Comparison of ENCODE assay signal across 27 mouse cellular contexts in genomic region chr1:52846556-52846955, GRCm38 (mm10). TPM values are rescaled to one million over a fixed set of nuclear protein-coding genes. Genes with fewer than 3 reads are reported as not detected.
DNase-seq lines count a peak whose midpoint lies in the region; ATAC-seq and TF ChIP-seq lines count a peak whose summit lies in the region.
"Had no signal": no experiment of that assay in that cellular context is flagged by ENCODE, and none has a peak within 500 bp of the region (broad histone marks: within the 10 kb centered on the region; RNA-seq: fewer than 3 reads in every experiment).

No protein-coding gene starts in this region.

- no peak for TF ChIP-seq CTCF in kidney, adult 2 months (conservative IDR thresholded peaks at IDR 0.05; ENCODE audit: insufficient read depth, insufficient read length, low read depth, low read length)
- no peak for TF ChIP-seq CTCF in liver, postnatal 0 days (IDR thresholded peaks at IDR 0.05; ENCODE audit: low read depth)

- 0 out of 2 replicates have a peak overlapping the region, but pooled peaks have one; percentile 90 for H3K4me2 ChIP-seq in liver, postnatal 0 days (ENCODE audit: low read depth, low read length)
- H3K4me2 ChIP-seq in liver, embryonic 11.5 days: no peak overlapping the region
- H3K4me2 ChIP-seq in myocyte (ENCODE audit: low read depth): no peak overlapping the region

- WGBS in kidney, adult 2 months: 69% methylated on average over 4 of the region's 4 CpGs
- WGBS in liver, postnatal 0 days (ENCODE audit: insufficient replicate concordance): 80% methylated on average over 4 of the region's 4 CpGs
- WGBS in liver, embryonic 11.5 days: 78% methylated on average over 4 of the region's 4 CpGs

- no peak overlapping the region for H3K9ac ChIP-seq in liver, postnatal 0 days (replicated peaks)
- no peak overlapping the region for H3K9ac ChIP-seq in liver, embryonic 11.5 days (ENCODE audit: low read depth, low read length)
- H3K9ac ChIP-seq: heart, embryonic 12.5 days; hindbrain, embryonic 15.5 days; limb, embryonic 12.5 days; midbrain, embryonic 15.5 days had no signal

- H3K4me3 ChIP-seq in kidney, adult 2 months (ENCODE audit: insufficient read depth, low read depth, low read length): no peak overlapping the region
- no peak overlapping the region for H3K4me3 ChIP-seq in liver, postnatal 0 days (ENCODE audit: low read depth, low read length)
- H3K4me3 ChIP-seq in liver, embryonic 11.5 days (ENCODE audit: low read depth, low read length): no peak overlapping the region
- H3K4me3 ChIP-seq in myocyte: peak overlapping the region; percentile 53
- H3K4me3 ChIP-seq: heart, adult 2 months; limb, embryonic 12.5 days had no signal

- H3K36me3 ChIP-seq in kidney, adult 2 months (ENCODE audit: control insufficient read depth, insufficient read depth, low read length): no peaks in the 10 kb centered on the region
- no peaks in the 10 kb centered on the region for H3K36me3 ChIP-seq in liver, postnatal 0 days (replicated peaks; ENCODE audit: insufficient read depth, low read length)
- H3K36me3 ChIP-seq in liver, embryonic 11.5 days (ENCODE audit: control insufficient read depth, insufficient read depth, low read length): no peaks in the 10 kb centered on the region
- no peaks in the 10 kb centered on the region for H3K36me3 ChIP-seq in myocyte (ENCODE audit: control insufficient read depth, insufficient read depth)
- H3K36me3 ChIP-seq: heart, embryonic 12.5 days; hindbrain, embryonic 10.5 days; hindbrain, embryonic 15.5 days; limb, embryonic 12.5 days; liver, embryonic 13.5 days; midbrain, embryonic 10.5 days; midbrain, embryonic 15.5 days had no signal

- H3K27ac ChIP-seq in kidney, adult 2 months (ENCODE audit: insufficient read depth, low read depth, low read length): no peak overlapping the region
- no peak overlapping the region for H3K27ac ChIP-seq in liver, postnatal 0 days (ENCODE audit: low read depth)
- H3K27ac ChIP-seq in liver, embryonic 11.5 days (ENCODE audit: low read depth, low read length): no peak overlapping the region
- H3K27ac ChIP-seq: heart, adult 2 months; hindbrain, embryonic 10.5 days; hindbrain, embryonic 15.5 days; layer of hippocampus, adult 2 months; left cerebral cortex, adult 2 months; limb, embryonic 12.5 days; liver, embryonic 13.5 days; macrophage; midbrain, embryonic 10.5 days; midbrain, embryonic 15.5 days had no signal

- no peaks in the 10 kb centered on the region for H3K79me2 ChIP-seq in myocyte (ENCODE audit: control insufficient read depth, insufficient read depth)

- no peak for TF ChIP-seq POLR2A in kidney, adult 2 months (IDR thresholded peaks at IDR 0.05; ENCODE audit: low read depth, low read length)
- no peak for TF ChIP-seq POLR2A in myocyte (IDR thresholded peaks at IDR 0.05; ENCODE audit: insufficient read length, low read depth)

- intact Hi-C loops in heart, postnatal 36 days (cut with DNase I): loop anchor here (10.0 kb wide), 2 partner anchors 352 to 508 kb away; partner anchors contain the start of genes Asdurf, Asnsd1 and Gm28551

- no peak overlapping the region for H3ac ChIP-seq in myocyte (ENCODE audit: control insufficient read depth, insufficient read length)

- H3K27me3 ChIP-seq in kidney, adult 2 months (replicated peaks; ENCODE audit: control insufficient read depth, insufficient read depth, low read length): no peaks in the 10 kb centered on the region
- H3K27me3 ChIP-seq in liver, postnatal 0 days (ENCODE audit: insufficient read depth, low read length): no peaks in the 10 kb centered on the region
- H3K27me3 ChIP-seq in liver, embryonic 11.5 days (replicated peaks; ENCODE audit: control insufficient read depth, insufficient read depth, low read length): no peaks in the 10 kb centered on the region
- H3K27me3 ChIP-seq in myocyte (ENCODE audit: control insufficient read depth, insufficient read depth, insufficient read length): no peaks in the 10 kb centered on the region
- H3K27me3 ChIP-seq: heart, embryonic 12.5 days; hindbrain, embryonic 15.5 days; limb, embryonic 12.5 days; liver, embryonic 13.5 days; midbrain, embryonic 15.5 days had no signal

- ATAC-seq in liver, postnatal 0 days: no peak
- ATAC-seq in liver, embryonic 11.5 days (replicated peaks; ENCODE audit: low FRiP score): no peak
- ATAC-seq: forebrain, embryonic 16.5 days; inflammation-experienced regulatory T-cells, adult 6 months; midbrain, embryonic 15.5 days had no signal

- no peaks in the 10 kb centered on the region for H3K9me3 ChIP-seq in liver, postnatal 0 days (ENCODE audit: low read length)
- no peaks in the 10 kb centered on the region for H3K9me3 ChIP-seq in liver, embryonic 11.5 days (ENCODE audit: control insufficient read depth, low read length)
- H3K9me3 ChIP-seq: heart, embryonic 12.5 days; hindbrain, embryonic 10.5 days; hindbrain, embryonic 15.5 days; limb, embryonic 12.5 days; liver, embryonic 13.5 days; midbrain, embryonic 10.5 days; midbrain, embryonic 15.5 days had no signal

- TF ChIP-seq EP300 in liver, postnatal 0 days (IDR thresholded peaks at IDR 0.05; ENCODE audit: low read depth): no peak

- peak; percentile 59 for DNase-seq in kidney, adult 2 months
- DNase-seq in kidney, postnatal 4 days: no peak
- no peak for DNase-seq in liver, postnatal 0 days
- no peak for DNase-seq in liver, embryonic 11.5 days (ENCODE audit: low spot score)
- peak; percentile 44 for DNase-seq in ZHBTc4 (ENCODE audit: low read depth, low spot score)
- no peak for DNase-seq in heart, postnatal 36 days
- DNase-seq: B cell, adult 2 months; cerebellum, adult 11-12 months; heart, adult 2 months; liver, embryonic 13.5 days; lung, adult 2 months; lung, postnatal 10 days; right cerebral cortex, postnatal 25 days; spleen, adult 18-20 months; thymus, postnatal 36 days had no signal

- peaks cover 6% of the 10 kb centered on the region; the same call in 1 of the 2 replicates for H3K4me1 ChIP-seq in kidney, adult 2 months (ENCODE audit: control insufficient read depth, insufficient read depth, low read length)
- H3K4me1 ChIP-seq in liver, postnatal 0 days (ENCODE audit: insufficient read depth): peaks cover 22% of the 10 kb centered on the region
- H3K4me1 ChIP-seq in liver, embryonic 11.5 days (replicated peaks; ENCODE audit: control insufficient read depth, insufficient read depth, low read length): peaks cover 10% of the 10 kb centered on the region

TF ChIP-seq in myocyte, 11 proteins besides CTCF, POLR2A, EP300 and RAD21:
- TF ChIP-seq E2F4 (IDR thresholded peaks at IDR 0.05; ENCODE audit: insufficient read depth): no peak
- TF ChIP-seq TCF12 (IDR thresholded peaks at IDR 0.05; ENCODE audit: insufficient read depth, poor library complexity, severe bottlenecking): no peak
- TF ChIP-seq TCF3 (IDR thresholded peaks at IDR 0.05; ENCODE audit: insufficient read length, low read depth): no peak
- TF ChIP-seq CEBPB (IDR thresholded peaks at IDR 0.05; ENCODE audit: insufficient read depth, poor library complexity, severe bottlenecking): no peak
- no peak for TF ChIP-seq MYOD1 (IDR thresholded peaks at IDR 0.05; ENCODE audit: control insufficient read depth in 1 of 3, insufficient read length in 2 of 3, low read depth in 2 of 3)
- no peak for TF ChIP-seq MYOG (IDR thresholded peaks at IDR 0.05; ENCODE audit: control insufficient read depth in 1 of 3, insufficient read depth in 1 of 3, insufficient read length in 2 of 3, low read depth in 2 of 3)
- no peak for TF ChIP-seq USF1 (IDR thresholded peaks at IDR 0.05; ENCODE audit: low read depth)
- TF ChIP-seq MAX (IDR thresholded peaks at IDR 0.05; ENCODE audit: low read depth): no peak
- TF ChIP-seq SRF (IDR thresholded peaks at IDR 0.05; ENCODE audit: control insufficient read depth, insufficient read length, low read depth): no peak
- no peak for TF ChIP-seq REST (IDR thresholded peaks at IDR 0.05; ENCODE audit: insufficient read depth, insufficient read length)
- TF ChIP-seq POLR2AphosphoS2 (IDR thresholded peaks at IDR 0.05; ENCODE audit: insufficient read length, low read depth): no peak

RNA-seq across cellular contexts. Expression of gene Hibch, which starts 1.8 kb away (rescaled TPM):
- polyA plus RNA-seq in kidney, adult 2 months (2012; rRNA removed): 39.2 and 49.7 TPM in 2 replicates
- polyA plus RNA-seq in liver, postnatal 0 days (2015; fragmentation: Nextera tagmentation; extraction: Ambion mirVana): 30.1 and 33.6 TPM in 2 replicates
- polyA plus RNA-seq in liver, embryonic 11.5 days (2014; fragmentation: Nextera tagmentation; extraction: Ambion mirVana): 27.7 and 28.4 TPM in 2 replicates
- polyA plus RNA-seq in myocyte (2012; fragmentation: generic; extraction: Trizol): 8.1 TPM
- 10 to 100 TPM; 77.8 to 88.4 TPM for total RNA-seq in heart, postnatal 36 days (2021)

RNA-seq across cellular contexts. Expression of gene Inpp1, which starts 29.1 kb away (rescaled TPM):
- 6.8 and 6.9 TPM in 2 replicates for polyA plus RNA-seq in kidney, adult 2 months (2012; rRNA removed)
- 16.5 and 18.0 TPM in 2 replicates for polyA plus RNA-seq in liver, postnatal 0 days (2015; fragmentation: Nextera tagmentation; extraction: Ambion mirVana)
- 7.0 and 7.7 TPM in 2 replicates for polyA plus RNA-seq in liver, embryonic 11.5 days (2014; fragmentation: Nextera tagmentation; extraction: Ambion mirVana)
- polyA plus RNA-seq in myocyte (2012; fragmentation: generic; extraction: Trizol): 3.6 TPM
- 10 to 100 TPM; 17.4 to 17.7 TPM for total RNA-seq in heart, postnatal 36 days (2021)

Comparison
In these comparisons a context has a peak if more than half of its experiments do, and no peak if none do; other contexts are left out.
1. DNase-seq: peak in kidney, adult 2 months (single experiment) and ZHBTc4 (single experiment); none in kidney, postnatal 4 days (0 of 2), liver, postnatal 0 days (single experiment), liver, embryonic 11.5 days (single experiment) and heart, postnatal 36 days (0 of 2).